Mouse (Mus musculus): ENCODE measurements around the gene Thy1.

DNA sequence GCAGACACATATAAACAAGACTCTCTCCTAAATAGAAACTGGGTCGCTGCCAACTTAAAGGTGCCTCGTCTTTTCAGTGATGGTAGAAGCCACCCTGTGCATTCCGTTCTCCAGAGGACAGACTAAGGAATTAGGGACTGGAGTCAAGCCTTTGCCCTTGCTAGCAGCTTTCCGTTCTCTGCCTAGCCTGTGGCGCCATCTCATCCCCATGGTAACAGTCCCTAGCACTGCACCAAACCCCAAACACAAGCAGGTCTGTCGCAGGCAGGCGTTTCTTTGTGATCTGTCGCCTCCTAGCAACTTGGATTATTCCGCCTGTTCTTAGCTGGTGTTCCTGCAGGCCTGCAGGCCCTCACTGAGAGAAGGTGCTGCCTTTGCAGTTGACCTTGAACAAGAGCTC is 53.4 kb downstream of the Thy1 start:
- no peak for TF ChIP-seq CTCF (IDR thresholded peaks at IDR 0.05; ENCODE audit: low read depth, low read length)
- TF ChIP-seq POLR2A (IDR thresholded peaks at IDR 0.05; ENCODE audit: extremely low read depth, insufficient read depth, low read length): no peak
